Mouse (Mus musculus) cortical plate, adult 2 months (tissue): ENCODE results near the gene Gna14.

Experiments used
- CTCF ChIP-seq: fragments of 200-500 bp; IDR thresholded peaks from 2 replicates; pipeline ENCODE4 v1.5.1; 2011; ENCODE audit warnings: mild to moderate bottlenecking, control low read depth, low read length; ENCODE audit not compliant: insufficient read depth; ENCODE audit errors: extremely low read depth
- POLR2A ChIP-seq: fragments of 200-500 bp; IDR thresholded peaks from 2 replicates; pipeline ENCODE4 v1.6.1; 2011; ENCODE audit warnings: mild to moderate bottlenecking, low read length, control low read depth; ENCODE audit not compliant: insufficient read depth; ENCODE audit errors: extremely low read depth

DNA sequence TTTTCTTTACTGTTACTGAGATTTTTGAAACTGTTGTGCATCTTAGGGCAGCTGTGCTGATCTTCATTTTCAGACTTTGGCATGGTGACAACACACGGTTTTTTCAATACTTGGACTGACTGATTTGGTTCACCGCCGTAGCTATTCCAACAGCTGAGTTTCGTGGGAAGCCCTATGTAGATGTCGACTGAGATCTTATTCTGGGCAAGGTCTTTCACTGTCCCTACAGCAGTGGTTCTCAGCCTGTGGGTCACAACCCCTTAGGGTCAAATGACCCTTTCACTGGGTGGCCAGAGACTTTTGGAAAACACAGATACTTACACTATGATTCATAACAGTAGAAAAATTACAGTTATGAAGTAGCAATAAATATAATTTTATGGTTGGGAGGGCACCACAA, 60.5 kb downstream of the Gna14 start:
- TF ChIP-seq POLR2A (no peak), CTCF (no peak)
